Mouse (Mus musculus): Measurements from ENCODE around the gene Selenoo. TPM values are rescaled to one million over a fixed set of nuclear protein-coding genes. Genes with fewer than 3 reads are reported as not detected.

Selenoo gene
- polyA plus RNA-seq, 1 experiment from 2014 or later, result 24.7 TPM

DNA sequence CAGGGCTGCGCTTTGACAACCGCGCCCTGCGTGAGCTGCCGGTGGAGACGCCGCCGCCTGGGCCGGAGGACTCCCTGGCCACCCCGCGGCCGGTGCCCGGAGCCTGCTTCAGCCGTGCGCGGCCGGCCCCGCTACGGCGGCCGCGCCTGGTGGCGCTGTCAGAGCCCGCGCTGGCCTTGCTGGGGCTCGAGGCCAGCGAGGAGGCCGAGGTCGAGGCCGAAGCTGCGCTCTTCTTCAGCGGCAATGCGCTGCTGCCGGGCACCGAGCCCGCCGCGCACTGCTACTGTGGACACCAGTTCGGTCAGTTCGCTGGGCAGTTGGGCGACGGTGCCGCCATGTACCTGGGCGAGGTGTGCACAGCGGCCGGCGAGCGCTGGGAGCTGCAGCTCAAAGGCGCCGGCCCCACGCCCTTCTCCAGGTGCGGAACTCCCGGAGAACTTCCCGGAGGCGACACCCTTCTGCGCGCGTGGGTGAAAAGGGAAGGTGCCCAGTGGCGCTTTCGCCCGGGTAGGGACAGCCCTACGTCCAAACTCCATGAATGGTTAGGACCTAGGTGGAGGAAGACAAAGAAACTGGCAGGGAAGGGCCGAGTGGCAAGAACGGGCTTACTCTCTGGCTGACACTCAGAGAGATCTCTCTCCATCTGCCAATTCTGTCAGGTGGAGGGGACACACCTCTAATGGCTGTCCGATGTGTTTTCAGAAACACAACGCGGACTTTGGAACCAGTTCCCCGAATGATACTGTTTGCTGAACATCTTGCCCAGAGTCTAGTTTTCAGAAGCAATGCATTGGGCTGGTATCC lies 566 bp downstream of the Selenoo start:
- Histone ChIP-seq H3K27ac (ENCODE audit: low read depth, low read length) (peak overlapping the region; percentile 72; the same call in 1 of the 2 replicates), H3K4me1 (ENCODE audit: control insufficient read depth, insufficient read depth, low read length) (peaks cover 14% of the 10 kb centered on the region), H3K36me3 (ENCODE audit: control insufficient read depth, insufficient read depth, low read length) (peaks cover 50% of the 10 kb centered on the region), H3K27me3 (replicated peaks; ENCODE audit: control insufficient read depth, insufficient read depth, low read length) (no peaks in the 10 kb centered on the region), H3K4me3 (ENCODE audit: low read depth, low read length) (peak overlapping the region; percentile 97), H3K4me2 (ENCODE audit: low read length) (peak overlapping the region; percentile 91), H3K9me3 (replicated peaks; ENCODE audit: control insufficient read depth, low read length) (no peaks in the 10 kb centered on the region), H3K9ac (ENCODE audit: low read length) (peak overlapping the region; percentile 95)
- peak; percentile 12 for DNase-seq (ENCODE audit: low spot score)
- ATAC-seq, result peak; percentile 63
- 3% methylated on average over 56 of the region's 68 CpGs for whole genome bisulfite sequencing

- no peak for DNase-seq (ENCODE audit: low spot score)
- Histone ChIP-seq H3K4me2 (ENCODE audit: low read length) (peak overlapping the region; percentile 91; the same call in 1 of the 2 replicates), H3K36me3 (ENCODE audit: control insufficient read depth, insufficient read depth, low read length) (peaks cover 50% of the 10 kb centered on the region), H3K9me3 (replicated peaks; ENCODE audit: control insufficient read depth, low read length) (no peaks in the 10 kb centered on the region), H3K27me3 (replicated peaks; ENCODE audit: control insufficient read depth, insufficient read depth, low read length) (no peaks in the 10 kb centered on the region), H3K4me3 (ENCODE audit: low read depth, low read length) (no peak overlapping the region), H3K27ac (ENCODE audit: low read depth, low read length) (no peak overlapping the region), H3K4me1 (ENCODE audit: control insufficient read depth, insufficient read depth, low read length) (peaks cover 14% of the 10 kb centered on the region), H3K9ac (ENCODE audit: low read length) (no peak overlapping the region)
- ATAC-seq, result no peak
- WGBS, result 93% methylated on average over 4 of the region's 4 CpGs
Measured at GRCm38 (mm10) chr15:89090662-89091061, 1.8 kb downstream of the Selenoo start.

DNA sequence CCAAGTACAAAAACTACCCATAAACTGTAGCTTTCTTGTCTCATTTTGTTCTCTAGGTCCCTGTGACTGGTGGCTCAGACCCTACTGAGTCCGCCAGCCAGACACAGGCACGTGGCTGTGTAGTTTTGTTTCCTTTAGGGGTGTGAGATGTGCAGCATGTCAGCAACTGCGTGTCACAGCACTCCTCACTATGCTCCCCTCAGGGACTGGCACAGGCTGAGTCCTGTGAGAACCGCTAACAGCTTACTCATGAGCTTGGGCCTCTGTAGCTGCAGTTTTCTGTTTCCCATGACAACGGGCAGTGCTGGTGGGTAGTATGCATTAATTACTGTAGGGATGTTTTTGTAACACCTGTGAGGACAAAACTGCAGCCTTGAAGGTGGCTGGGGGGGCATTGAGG lies 3.3 kb downstream of the Selenoo start:
- 80% methylated on average over 5 of the region's 5 CpGs for WGBS
- peaks cover 51% of the 10 kb centered on the region for H3K36me3 ChIP-seq (ENCODE audit: control insufficient read depth, insufficient read depth, low read length)

DNA sequence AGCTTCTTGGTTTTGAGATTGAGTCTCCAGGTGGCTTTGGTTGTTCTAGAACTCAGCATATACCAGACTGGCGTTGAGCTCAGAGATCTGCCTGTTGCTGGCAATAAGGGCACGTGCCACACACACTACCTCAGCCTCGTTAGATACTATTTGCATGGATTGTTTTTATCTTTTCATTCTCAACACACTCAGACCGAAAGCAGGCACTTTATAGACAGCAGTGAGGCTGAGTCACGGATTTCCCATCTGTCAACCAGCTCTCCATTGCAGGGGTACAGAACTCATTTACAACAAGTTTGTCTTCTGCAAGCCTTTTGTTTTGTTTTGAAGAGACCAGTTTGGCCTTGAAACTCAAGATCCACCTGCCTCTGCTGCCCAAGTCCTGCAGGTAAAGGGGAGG lies 8.6 kb downstream of the Selenoo start:
- no peak overlapping the region for H3K27ac ChIP-seq (ENCODE audit: low read depth, low read length)
- no peaks in the 10 kb centered on the region for H3K4me1 ChIP-seq (ENCODE audit: control insufficient read depth, insufficient read depth, low read length)
- H3K36me3 ChIP-seq (ENCODE audit: control insufficient read depth, insufficient read depth, low read length), result peaks cover 100% of the 10 kb centered on the region
- ATAC-seq (no peak), DNase-seq (ENCODE audit: low spot score) (no peak)
- H3K9ac ChIP-seq (ENCODE audit: low read length), result no peak overlapping the region
- no peaks in the 10 kb centered on the region for H3K9me3 ChIP-seq (replicated peaks; ENCODE audit: control insufficient read depth, low read length)
- H3K4me2 ChIP-seq (ENCODE audit: low read length), result no peak overlapping the region
- no peak overlapping the region for H3K4me3 ChIP-seq (ENCODE audit: low read depth, low read length)
- H3K27me3 ChIP-seq (replicated peaks; ENCODE audit: control insufficient read depth, insufficient read depth, low read length), result no peaks in the 10 kb centered on the region
- 77% methylated on average over 5 of the region's 5 CpGs for WGBS

More for the DNA sequence above, 3.3 kb downstream of the Selenoo start:
- H3K9me3 ChIP-seq (replicated peaks; ENCODE audit: control insufficient read depth, low read length), result no peaks in the 10 kb centered on the region
- ATAC-seq (no peak), DNase-seq (ENCODE audit: low spot score) (no peak)
- no peaks in the 10 kb centered on the region for H3K27me3 ChIP-seq (replicated peaks; ENCODE audit: control insufficient read depth, insufficient read depth, low read length)
- no peak overlapping the region for H3K4me2 ChIP-seq (ENCODE audit: low read length)
- no peak overlapping the region for H3K27ac ChIP-seq (ENCODE audit: low read depth, low read length)
- H3K4me1 ChIP-seq (ENCODE audit: control insufficient read depth, insufficient read depth, low read length), result peaks cover 14% of the 10 kb centered on the region
- H3K4me3 ChIP-seq (ENCODE audit: low read depth, low read length), result no peak overlapping the region
- no peak overlapping the region for H3K9ac ChIP-seq (ENCODE audit: low read length)

DNA sequence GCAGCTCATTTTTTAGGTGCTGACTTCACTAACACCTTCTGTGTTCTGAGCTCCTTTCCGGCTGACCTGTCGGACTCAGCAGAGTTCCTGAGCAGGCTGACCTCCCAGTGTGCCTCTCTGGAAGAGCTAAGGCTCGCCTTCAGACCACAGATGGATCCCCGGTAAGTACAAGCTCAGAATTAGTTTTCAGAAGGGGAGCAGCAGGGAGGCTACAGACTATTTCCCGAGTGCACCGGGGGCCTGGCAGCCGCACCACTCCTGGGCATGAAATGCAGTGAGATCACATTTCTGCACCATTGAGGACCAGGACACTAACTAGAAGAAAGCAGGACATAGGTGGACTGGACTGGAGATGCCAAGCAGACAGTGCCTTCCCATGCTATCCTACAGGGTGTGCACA lies 9.7 kb downstream of the Selenoo start:
- Histone ChIP-seq H3K9ac (ENCODE audit: low read length) (no peak overlapping the region), H3K4me2 (ENCODE audit: low read length) (no peak overlapping the region), H3K4me3 (ENCODE audit: low read depth, low read length) (no peak overlapping the region), H3K4me1 (ENCODE audit: control insufficient read depth, insufficient read depth, low read length) (no peaks in the 10 kb centered on the region), H3K27ac (ENCODE audit: low read depth, low read length) (no peak overlapping the region), H3K9me3 (replicated peaks; ENCODE audit: control insufficient read depth, low read length) (no peaks in the 10 kb centered on the region), H3K27me3 (replicated peaks; ENCODE audit: control insufficient read depth, insufficient read depth, low read length) (no peaks in the 10 kb centered on the region), H3K36me3 (ENCODE audit: control insufficient read depth, insufficient read depth, low read length) (peaks cover 100% of the 10 kb centered on the region)
- DNase-seq (ENCODE audit: low spot score) (no peak), ATAC-seq (no peak)
- WGBS, result 86% methylated on average over 7 of the region's 7 CpGs

DNA sequence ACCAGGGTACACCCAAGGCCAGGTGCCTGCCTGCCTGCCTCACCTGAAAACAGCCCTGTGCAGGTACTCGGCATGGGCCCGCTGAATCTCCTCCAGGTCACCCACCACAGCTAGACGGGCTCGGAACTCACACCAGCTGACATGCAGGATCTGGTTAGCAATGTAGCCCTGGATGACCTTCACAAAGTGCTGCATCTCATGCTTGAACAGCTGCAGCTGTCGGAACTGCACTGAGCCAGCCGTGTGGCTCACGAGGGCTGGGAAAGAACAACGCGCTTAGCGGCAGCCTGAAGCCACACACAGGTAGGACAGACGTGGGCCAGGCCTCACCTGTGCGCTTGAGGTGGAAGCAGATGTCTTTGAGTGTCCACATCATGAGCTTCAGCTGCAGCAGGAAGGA lies 11.9 kb downstream of the Selenoo start:
- Histone ChIP-seq H3K9ac (ENCODE audit: low read length) (no peak overlapping the region), H3K27ac (ENCODE audit: low read depth, low read length) (no peak overlapping the region), H3K4me2 (ENCODE audit: low read length) (no peak overlapping the region), H3K4me1 (ENCODE audit: control insufficient read depth, insufficient read depth, low read length) (no peaks in the 10 kb centered on the region), H3K4me3 (ENCODE audit: low read depth, low read length) (no peak overlapping the region), H3K27me3 (replicated peaks; ENCODE audit: control insufficient read depth, insufficient read depth, low read length) (no peaks in the 10 kb centered on the region), H3K36me3 (ENCODE audit: control insufficient read depth, insufficient read depth, low read length) (peaks cover 100% of the 10 kb centered on the region), H3K9me3 (replicated peaks; ENCODE audit: control insufficient read depth, low read length) (no peaks in the 10 kb centered on the region)
- ATAC-seq, result no peak
- no peak for DNase-seq (ENCODE audit: low spot score)
- 95% methylated on average over 12 of the region's 12 CpGs for WGBS

- Histone ChIP-seq H3K9me3 (replicated peaks; ENCODE audit: control insufficient read depth, low read length) (no peaks in the 10 kb centered on the region), H3K27me3 (replicated peaks; ENCODE audit: control insufficient read depth, insufficient read depth, low read length) (no peaks in the 10 kb centered on the region), H3K36me3 (ENCODE audit: control insufficient read depth, insufficient read depth, low read length) (peaks cover 100% of the 10 kb centered on the region), H3K4me3 (ENCODE audit: low read depth, low read length) (no peak overlapping the region), H3K9ac (ENCODE audit: low read length) (no peak overlapping the region), H3K4me2 (ENCODE audit: low read length) (no peak overlapping the region), H3K4me1 (ENCODE audit: control insufficient read depth, insufficient read depth, low read length) (no peaks in the 10 kb centered on the region), H3K27ac (ENCODE audit: low read depth, low read length) (no peak overlapping the region)
- no peak for DNase-seq (ENCODE audit: low spot score)
- WGBS, result 77% methylated on average over 5 of the region's 5 CpGs
- no peak for ATAC-seq
Measured at GRCm38 (mm10) chr15:89102646-89103045, 13.8 kb downstream of the Selenoo start.

GRCm38 (mm10) chr15:89103921-89104320 lies 15.0 kb downstream of the Selenoo start:
- Histone ChIP-seq H3K36me3 (ENCODE audit: control insufficient read depth, insufficient read depth, low read length) (peaks cover 100% of the 10 kb centered on the region), H3K9me3 (replicated peaks; ENCODE audit: control insufficient read depth, low read length) (no peaks in the 10 kb centered on the region), H3K9ac (ENCODE audit: low read length) (no peak overlapping the region), H3K4me3 (ENCODE audit: low read depth, low read length) (no peak overlapping the region), H3K4me1 (ENCODE audit: control insufficient read depth, insufficient read depth, low read length) (no peaks in the 10 kb centered on the region), H3K27me3 (replicated peaks; ENCODE audit: control insufficient read depth, insufficient read depth, low read length) (no peaks in the 10 kb centered on the region), H3K4me2 (ENCODE audit: low read length) (no peak overlapping the region), H3K27ac (ENCODE audit: low read depth, low read length) (no peak overlapping the region)
- DNase-seq (ENCODE audit: low spot score), result no peak
- no peak for ATAC-seq
- 84% methylated on average over 10 of the region's 10 CpGs for WGBS

GRCm38 (mm10) chr15:89104425-89104824 lies 15.5 kb downstream of the Selenoo start:
- DNase-seq (ENCODE audit: low spot score) (no peak), ATAC-seq (no peak)
- 96% methylated on average over 8 of the region's 8 CpGs for WGBS
- Histone ChIP-seq H3K27ac (ENCODE audit: low read depth, low read length) (no peak overlapping the region), H3K4me3 (ENCODE audit: low read depth, low read length) (no peak overlapping the region), H3K9me3 (replicated peaks; ENCODE audit: control insufficient read depth, low read length) (no peaks in the 10 kb centered on the region), H3K4me1 (ENCODE audit: control insufficient read depth, insufficient read depth, low read length) (no peaks in the 10 kb centered on the region), H3K27me3 (replicated peaks; ENCODE audit: control insufficient read depth, insufficient read depth, low read length) (no peaks in the 10 kb centered on the region), H3K9ac (ENCODE audit: low read length) (no peak overlapping the region), H3K4me2 (ENCODE audit: low read length) (no peak overlapping the region), H3K36me3 (ENCODE audit: control insufficient read depth, insufficient read depth, low read length) (peaks cover 100% of the 10 kb centered on the region)

Data from forebrain, embryonic 14.5 days (tissue).